Mouse (Mus musculus): ENCODE data around the gene Macrod1.

The Macrod1 gene

DNA sequence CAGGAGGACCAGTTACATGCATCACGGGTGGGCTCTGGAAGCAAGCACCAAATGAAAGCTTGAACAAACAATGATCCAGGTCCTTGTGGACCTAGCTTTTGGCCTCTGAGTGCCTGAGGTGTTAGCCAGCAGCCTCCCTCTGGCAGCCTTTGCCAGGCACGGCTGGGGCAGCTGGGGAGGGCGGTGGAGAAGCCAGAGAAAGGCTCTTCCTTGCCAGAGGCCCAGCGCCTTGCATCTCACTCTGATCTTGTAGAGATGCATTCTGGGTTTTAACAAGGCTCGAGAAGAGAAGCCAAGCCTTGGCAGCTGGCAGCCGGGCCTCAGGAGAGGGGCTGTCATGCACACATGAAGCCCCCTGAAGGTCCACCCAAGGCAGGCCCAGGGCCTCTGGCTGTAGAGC is 83.8 kb downstream of the Macrod1 start:
- in situ Hi-C loops (cut with MboI, MseI) = no loop called here

GRCm38 (mm10) chr19:7140856-7141421 is 84.3 kb downstream of the Macrod1 start:
- in situ Hi-C loops (cut with MboI, MseI) = no loop called here

GRCm38 (mm10) chr19:7142207-7142915 is 85.8 kb downstream of the Macrod1 start:
- in situ Hi-C loops (cut with MboI, MseI) = no loop called here

DNA sequence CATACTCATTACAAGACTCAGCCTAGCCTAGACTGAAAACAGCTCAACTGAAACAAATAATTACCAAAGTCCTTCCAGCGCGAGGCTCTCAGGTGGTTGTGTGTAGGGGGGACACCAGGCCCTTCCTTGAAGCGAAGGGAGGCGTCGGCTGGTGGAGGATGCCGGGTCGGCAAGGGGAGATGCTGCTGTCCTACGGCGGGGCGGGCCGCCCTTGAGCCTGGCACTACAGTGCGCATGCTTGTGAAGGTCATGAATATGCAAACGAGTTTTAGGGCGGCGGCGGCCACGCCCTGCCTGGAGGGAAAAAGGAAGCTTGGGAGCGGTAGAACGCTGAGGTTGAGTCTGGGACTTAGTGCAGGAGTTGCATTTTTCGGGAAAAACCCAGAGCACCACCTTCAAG is 87.2 kb downstream of the Macrod1 start:
- in situ Hi-C loops (cut with MboI, MseI) = no loop called here

GRCm38 (mm10) chr19:7144458-7144857 is 87.8 kb downstream of the Macrod1 start:
- in situ Hi-C loops (cut with MboI, MseI) = no loop called here

GRCm38 (mm10) chr19:7146376-7146775 is 89.8 kb downstream of the Macrod1 start:
- in situ Hi-C loops (cut with MboI, MseI) = no loop called here

GRCm38 (mm10) chr19:7148096-7148495 is 91.5 kb downstream of the Macrod1 start:
- in situ Hi-C loops (cut with MboI, MseI) = no loop called here

- in situ Hi-C loops (cut with MboI, MseI) = no loop called here
Measured at GRCm38 (mm10) chr19:7148541-7149085, 92.0 kb downstream of the Macrod1 start.

- in situ Hi-C loops (cut with MboI, MseI) = no loop called here
Measured at GRCm38 (mm10) chr19:7149158-7149685, 92.6 kb downstream of the Macrod1 start.

DNA sequence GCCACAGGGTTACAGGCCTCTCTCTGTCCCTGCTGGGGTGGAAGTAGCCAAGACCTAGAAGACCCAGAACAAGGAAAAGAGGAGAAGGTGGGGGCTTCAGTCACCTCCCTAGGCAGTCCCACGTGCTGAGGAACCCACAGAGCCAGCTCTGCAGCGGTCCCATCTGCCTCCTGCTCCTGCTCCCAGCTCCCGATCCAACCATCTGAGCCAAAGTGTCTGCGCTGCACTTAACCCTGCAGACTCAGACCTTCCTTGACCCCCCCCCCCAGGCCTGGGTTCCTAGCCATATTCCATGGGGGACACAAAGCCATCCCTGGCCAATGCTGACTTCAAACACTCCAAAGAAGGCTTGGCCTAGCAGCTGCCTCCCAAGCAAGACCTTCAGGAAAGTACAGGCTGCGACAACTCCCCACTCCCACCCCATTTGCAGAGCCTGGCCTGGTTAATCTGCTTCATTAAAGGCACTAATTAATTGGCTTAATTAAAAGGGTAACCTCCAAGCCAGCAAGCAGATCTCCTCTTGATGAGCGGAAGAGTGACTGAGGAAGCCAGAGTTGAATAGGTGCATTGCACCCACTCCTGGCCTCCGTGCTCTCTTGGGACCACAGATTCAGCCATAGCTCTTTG is 94.8 kb downstream of the Macrod1 start:
- in situ Hi-C loops (cut with MboI, MseI) = no loop called here

DNA sequence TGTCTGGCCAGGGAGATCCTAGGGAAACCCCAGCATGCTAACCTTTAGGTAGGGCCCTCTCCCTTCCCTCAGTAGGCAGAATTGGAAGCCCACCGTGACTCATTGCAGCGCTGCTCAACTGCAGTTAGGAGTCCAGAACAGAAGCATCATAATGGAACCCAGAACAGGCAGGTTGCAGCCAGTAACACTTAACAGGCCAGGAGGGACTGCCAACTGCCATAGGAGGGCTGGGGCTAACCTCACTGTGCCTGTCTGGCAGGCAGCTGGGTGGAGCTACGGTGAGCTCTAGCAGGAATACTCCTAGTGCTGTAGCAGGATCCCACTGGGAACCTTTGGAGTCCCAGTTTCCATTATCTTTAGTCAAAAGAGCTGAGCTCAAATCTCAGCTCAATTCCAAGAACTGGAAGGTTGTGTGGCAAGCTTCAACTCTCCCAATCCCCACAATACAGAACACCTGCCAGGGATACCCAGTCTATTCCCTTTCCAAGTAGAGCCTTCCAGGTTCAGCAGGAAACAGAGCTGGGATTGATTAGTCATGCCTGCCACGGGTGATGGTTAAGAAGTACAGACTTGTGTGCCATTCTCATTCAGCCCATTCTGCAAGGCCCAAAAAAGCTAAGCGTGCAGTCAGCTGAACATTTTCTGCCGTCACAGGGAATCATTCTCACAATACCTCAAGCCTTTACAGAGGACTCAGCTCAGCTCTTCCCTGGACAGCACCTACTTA is 95.5 kb downstream of the Macrod1 start:
- in situ Hi-C loops (cut with MboI, MseI) = no loop called here

DNA sequence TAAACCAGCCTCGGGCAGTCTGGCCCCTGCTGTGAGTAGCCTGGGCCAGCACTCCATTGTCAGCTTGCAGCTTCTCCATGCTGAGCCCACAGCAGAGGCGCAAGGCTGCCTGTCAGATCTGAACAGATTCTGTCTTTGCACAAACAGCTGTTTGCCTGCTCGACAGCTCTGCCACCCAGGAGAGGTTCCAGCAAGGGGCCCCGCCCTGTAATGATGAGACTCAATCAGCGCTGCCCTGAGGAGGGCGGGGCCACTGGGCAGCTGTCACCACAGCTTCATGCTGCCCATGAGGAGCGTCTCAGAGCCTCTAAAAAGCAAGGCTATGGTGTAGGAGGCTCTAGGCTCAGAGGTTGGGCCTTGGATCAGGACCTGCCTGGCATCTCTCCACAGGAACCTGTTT is 96.6 kb downstream of the Macrod1 start:
- in situ Hi-C loops (cut with MboI, MseI) = no loop called here

DNA sequence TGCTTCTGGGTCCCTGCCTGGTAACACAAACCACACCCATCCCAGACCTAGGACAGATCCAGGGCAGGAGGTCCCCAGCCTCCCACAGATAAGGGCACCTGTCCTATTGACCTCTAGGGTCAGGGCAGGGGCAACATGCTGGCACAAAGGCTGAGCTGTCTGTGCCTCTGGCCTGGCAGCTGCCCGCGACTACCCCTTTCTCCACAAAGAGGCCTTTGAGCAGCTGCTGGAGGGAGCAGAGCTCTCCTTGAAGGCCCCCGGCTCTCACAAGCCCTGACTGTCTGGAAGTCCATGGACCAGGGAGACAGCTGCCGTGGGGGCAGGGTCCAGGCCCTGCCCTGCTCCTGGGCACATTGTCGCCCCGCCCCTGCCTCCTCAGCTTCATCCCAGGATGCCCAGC is 98.6 kb downstream of the Macrod1 start:
- in situ Hi-C loops (cut with MboI, MseI) = no loop called here

GRCm38 (mm10) chr19:7157734-7158133 is 101.1 kb downstream of the Macrod1 start:
- in situ Hi-C loops (cut with MboI, MseI) = no loop called here

GRCm38 (mm10) chr19:7160151-7160906 is 103.7 kb downstream of the Macrod1 start:
- in situ Hi-C loops (cut with MboI, MseI) = no loop called here

DNA sequence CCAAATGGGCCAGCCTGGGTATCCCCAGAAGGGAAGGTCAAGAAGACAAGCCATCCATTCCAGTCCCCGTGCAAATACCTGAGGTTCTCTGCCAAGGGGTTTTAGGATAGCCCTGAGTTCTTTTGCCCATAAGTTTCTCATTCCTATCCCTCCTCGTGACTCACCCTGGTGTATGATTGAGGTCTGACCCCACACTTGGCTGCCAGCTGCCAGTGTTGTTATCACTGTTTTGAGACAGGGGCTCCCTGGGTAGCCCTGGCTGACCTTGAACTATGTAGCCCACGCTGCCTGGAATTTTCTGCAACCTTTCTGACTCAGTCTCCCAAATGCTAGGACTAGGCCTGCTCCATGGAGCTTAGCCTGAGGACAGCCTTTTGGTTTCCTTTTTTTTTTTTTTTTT is 104.5 kb downstream of the Macrod1 start:
- in situ Hi-C loops (cut with MboI, MseI) = no loop called here

DNA sequence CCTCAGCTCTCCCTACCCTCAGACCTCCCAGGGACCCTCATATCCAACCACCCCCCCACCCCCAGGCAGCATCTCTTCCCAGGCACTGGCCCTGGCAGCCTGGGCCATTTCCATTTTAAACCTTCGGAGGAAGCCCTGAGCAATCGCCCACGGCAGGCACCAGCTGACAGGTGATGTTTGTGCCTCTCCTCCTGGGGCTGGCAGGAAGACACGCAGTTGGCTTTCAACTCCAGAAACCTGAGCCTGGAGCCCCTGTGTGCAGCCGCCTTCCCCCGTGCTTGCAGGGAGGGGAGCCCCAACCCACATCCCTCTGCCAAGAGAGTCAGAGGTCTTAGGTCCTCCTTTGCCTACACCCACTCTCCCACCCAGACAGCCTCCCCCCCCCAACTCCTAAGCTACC is 107.6 kb downstream of the Macrod1 start:
- in situ Hi-C loops (cut with MboI, MseI) = no loop called here

- in situ Hi-C loops (cut with MboI, MseI) = no loop called here
Measured at GRCm38 (mm10) chr19:7164820-7165323, 108.3 kb downstream of the Macrod1 start.

- in situ Hi-C loops (cut with MboI, MseI) = no loop called here
Measured at GRCm38 (mm10) chr19:7165509-7166199, 109.0 kb downstream of the Macrod1 start.

- in situ Hi-C loops (cut with MboI, MseI) = no loop called here
Measured at GRCm38 (mm10) chr19:7166200-7166711, 109.6 kb downstream of the Macrod1 start.
